Mouse (Mus musculus): ENCODE results near the gene Slc34a2.

Slc34a2 gene

DNA sequence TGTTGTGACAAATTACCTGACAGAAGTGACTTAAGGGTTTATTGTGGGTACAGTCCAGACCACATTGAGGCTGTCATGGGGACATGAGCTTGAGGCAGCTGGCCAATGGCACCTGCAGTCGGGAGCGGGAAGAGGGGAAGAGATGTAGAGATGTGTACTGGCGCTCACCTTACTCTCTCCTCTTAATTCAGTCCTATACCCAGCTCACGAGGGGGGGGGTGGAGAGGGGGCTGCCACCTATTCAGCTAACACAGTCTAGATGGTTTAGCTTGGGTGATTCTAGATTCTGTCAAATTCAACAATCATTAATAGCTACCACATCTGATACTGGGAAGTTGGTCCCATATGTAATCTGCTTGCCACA is 28.1 kb upstream of the Slc34a2 start:
- TF ChIP-seq GATA4 (IDR thresholded peaks at IDR 0.05; ENCODE audit: insufficient replicate concordance, low read length) = no peak

DNA sequence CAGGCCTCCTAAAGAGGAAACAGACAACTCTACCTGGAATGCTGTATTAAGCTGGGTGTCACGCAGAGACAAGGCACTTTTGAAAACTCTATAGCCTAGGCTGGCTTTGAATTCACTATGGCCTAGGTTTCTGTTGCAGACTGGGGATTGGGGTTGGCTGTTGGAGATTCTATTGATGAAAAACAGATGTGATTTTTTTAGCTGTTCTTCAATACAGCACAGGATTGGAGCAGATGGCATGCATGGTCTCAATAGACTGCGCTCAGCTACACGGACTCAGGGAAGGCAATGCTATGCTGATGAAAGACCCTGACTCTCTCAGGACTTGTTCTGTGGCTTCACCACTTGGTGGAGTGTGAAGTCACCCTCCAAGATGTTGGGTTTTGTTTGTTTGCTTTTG is 26.6 kb upstream of the Slc34a2 start:
- no peak for TF ChIP-seq GATA4 (IDR thresholded peaks at IDR 0.05; ENCODE audit: insufficient replicate concordance, low read length)

DNA sequence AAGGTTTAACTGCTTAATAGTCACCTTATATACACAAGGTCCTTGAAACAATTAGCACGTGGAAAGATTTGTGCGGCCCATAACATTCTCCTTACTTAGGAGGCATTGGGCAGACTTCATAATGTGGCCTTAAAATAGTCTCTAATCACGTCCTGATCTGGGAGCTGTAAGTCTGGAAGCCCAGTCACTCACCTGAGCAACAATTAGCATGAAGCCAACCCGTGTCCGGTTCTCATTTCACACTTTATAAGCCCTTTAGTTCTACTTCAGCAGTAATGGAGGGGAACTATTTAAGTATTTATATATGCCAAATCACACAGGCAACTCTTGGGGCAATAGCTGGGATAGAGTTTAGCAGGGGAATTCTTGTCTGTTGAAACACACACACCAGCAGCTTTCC is 21.3 kb upstream of the Slc34a2 start:
- no peak for TF ChIP-seq GATA4 (IDR thresholded peaks at IDR 0.05; ENCODE audit: insufficient replicate concordance, low read length)

DNA sequence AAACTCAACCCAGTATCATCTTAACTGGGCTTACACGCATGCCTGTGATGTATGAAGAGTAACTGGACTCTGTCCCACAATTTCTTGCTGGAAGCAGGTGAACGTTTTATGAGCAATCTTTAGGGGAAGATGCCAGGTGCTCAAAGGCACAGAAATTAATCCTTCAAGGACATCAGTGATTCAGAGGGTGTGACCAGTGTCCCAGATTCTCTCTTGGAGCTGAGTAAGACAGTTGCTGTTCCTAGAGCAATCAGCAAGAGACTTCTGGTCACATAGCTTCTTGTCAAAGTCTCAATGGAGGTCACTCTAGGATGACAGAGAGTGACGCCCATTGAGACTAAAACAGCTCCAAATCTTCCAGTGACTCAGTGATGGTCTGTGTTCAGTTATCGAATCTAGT is 19.6 kb upstream of the Slc34a2 start:
- TF ChIP-seq GATA4 (IDR thresholded peaks at IDR 0.05; ENCODE audit: insufficient replicate concordance, low read length) = no peak

DNA sequence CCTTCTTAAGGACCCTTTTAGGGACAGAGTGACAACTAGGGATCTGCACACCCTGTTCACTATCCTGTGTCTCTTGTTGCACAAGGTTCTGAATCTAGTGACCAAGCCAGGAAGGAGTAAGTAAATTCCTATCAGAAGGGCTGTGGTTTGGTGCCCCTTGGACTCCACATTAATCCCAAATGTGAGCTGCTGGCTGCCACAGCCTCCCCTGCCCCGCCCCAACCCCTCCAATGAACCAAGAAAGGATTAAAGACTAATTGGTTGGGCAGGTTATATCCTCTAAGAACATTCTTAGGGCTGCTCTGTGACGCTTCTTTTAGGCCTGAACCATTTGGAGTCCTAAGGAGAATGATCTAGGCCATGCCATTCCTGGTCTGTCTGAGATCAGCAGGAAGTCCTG is 14.4 kb upstream of the Slc34a2 start:
- TF ChIP-seq GATA4 (IDR thresholded peaks at IDR 0.05; ENCODE audit: insufficient replicate concordance, low read length) = no peak

DNA sequence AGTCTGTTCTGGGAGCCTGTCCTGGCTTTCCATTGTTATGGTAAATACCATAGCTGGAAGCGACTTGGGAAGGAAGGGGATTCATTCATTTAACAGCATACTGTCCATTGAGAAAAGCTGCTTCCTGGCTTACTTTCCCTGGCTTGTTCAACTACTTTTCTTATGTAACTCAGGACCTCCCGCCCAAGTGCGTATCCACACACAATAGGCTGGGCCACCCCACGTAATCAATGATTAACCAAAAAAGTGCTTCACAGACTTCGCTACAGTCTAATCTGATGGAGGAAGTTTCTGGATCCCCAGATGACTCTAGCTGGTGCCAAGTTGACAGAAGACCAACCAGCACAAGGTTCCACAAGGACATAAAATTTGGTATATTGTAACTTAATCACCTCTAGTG is 14.0 kb upstream of the Slc34a2 start:
- peak; percentile 49; the same call in 1 of the 2 replicates for TF ChIP-seq GATA4 (IDR thresholded peaks at IDR 0.05; ENCODE audit: insufficient replicate concordance, low read length)

DNA sequence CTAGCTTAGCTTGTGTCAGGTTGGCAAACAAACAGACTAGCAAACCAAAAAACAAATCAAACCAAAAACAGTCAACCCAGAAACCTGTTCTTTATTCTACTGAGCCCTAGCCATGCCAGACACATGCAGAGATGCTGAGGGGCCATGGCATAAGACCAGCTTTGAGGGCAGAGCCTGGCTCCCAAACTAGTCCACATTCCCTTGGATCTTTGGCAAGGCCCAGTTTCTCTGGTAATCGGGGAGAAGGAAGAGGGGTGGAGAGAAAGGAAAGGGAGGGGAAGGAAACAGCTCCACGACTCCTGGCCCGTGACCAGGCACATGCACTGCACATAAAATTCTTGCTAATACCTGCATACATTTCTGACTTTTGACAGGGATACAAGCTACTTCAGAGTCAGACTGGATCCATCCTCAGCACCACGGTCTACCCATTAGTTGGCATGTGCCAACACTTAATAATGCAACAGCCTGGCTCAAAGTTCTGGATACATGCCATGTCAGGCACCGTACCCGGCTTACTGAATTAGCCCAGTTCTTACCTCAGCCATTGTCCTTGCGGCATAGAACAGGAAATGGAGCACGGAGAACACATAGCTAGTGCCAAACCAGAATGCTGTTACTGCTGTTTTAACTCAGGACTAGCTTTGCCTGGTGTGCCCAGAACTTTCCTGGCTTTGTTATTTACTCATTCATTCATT is 12.5 kb upstream of the Slc34a2 start:
- no peak for TF ChIP-seq GATA4 (IDR thresholded peaks at IDR 0.05; ENCODE audit: insufficient replicate concordance, low read length)

DNA sequence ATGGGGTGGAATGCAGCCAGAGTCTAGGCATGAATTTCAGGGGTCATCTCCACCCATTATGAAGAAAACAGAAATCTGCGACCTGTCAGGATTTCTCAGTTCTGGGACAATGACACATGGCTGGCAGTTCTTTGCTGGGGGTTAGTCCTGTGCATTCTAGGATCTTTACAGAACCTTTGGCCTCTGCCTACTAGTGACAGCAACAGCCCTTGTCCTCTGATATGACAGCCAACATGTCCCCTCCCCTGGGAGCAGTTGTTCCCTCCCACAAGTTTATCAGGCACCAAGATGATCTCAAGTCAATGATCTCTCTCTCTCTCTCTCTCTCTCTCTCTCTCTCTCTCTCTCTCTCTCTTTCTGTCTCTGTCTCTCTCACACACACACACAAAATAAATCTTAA is 6.5 kb upstream of the Slc34a2 start:
- TF ChIP-seq GATA4 (IDR thresholded peaks at IDR 0.05; ENCODE audit: insufficient replicate concordance, low read length) = peak; percentile 19; the same call in 1 of the 2 replicates

DNA sequence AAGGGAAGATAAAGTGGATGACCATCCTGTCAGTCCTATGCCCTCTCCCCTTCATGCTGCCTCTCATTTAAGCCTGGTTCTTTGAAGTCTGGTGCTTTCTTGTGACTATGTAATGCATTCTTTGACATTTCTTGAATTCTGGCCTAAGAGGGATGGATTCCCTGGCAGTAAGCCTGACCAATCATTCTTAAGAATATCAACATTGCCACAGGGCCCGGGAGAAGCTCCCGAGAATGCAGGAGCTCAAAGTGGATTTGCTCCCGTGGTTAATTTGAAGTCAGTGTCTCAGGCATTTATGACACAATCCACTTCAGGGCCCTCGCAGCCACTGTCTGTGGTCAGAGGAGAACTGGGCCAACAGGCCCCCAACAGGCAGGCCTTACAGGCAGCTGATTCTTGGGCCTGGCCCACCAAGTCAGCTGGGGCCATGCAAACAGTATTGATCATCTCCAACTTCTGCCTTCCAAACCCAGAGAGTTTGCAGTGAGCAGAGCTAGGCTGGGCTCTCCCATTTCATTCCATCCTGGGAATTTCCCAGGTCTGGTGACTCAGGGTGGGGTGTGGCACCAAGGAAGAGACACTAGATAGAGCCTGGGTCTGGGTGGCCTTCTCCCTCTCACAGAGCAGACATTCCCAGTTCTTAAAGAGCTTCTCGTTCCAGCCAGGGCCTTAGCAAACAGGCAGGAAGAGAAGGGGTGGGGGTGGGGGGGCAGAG is 4.3 kb downstream of the Slc34a2 start:
- TF ChIP-seq GATA4 (IDR thresholded peaks at IDR 0.05; ENCODE audit: insufficient replicate concordance, low read length) = no peak

DNA sequence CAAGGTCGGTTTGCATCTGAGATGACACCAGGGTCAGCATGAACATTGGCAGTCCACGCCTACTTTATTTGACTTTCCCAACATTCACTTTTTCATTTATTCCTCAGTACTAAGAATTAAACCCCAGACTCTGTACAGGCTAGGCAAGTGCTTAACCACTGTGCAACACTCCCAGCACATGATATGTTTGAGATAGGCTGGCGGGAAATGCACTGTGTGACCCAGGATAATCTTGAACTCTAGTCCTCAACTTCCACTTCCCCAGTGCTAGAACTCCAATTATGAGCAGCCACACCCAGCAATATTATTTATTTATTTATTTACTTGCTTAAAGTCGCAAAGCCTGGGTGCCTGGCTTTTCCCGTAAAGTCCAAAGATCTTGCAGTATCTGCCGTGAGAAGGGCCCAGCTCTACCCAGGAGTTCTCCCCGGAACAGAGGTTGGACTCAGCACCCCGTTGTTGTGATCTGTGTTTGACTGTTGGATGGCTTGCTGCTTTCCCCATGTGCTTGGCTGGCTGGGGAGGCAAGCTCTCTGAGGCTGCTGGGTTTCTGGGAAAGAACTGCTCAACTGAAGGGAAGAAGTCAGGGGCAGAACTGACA is 5.0 kb downstream of the Slc34a2 start:
- no peak for TF ChIP-seq GATA4 (IDR thresholded peaks at IDR 0.05; ENCODE audit: insufficient replicate concordance, low read length)

DNA sequence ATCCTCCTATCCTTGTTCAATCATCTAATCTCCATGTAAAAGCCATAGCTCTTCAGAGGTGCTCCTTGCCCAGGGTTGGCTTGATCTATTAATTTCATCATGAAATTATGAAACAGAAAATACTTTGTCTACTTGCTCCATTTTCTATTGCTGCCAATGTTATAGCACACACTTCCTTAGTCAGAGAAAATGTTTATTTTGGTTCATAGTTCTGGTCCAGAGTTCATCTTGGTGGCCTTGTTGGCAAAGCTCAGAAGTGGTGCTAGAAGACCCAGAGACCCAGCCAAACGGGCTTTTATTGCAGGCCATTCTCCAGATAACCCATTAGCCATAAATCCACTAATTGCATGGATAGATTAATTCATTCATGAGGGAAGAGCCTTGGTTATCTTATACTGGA is 5.8 kb downstream of the Slc34a2 start:
- TF ChIP-seq GATA4 (IDR thresholded peaks at IDR 0.05; ENCODE audit: insufficient replicate concordance, low read length) = no peak

DNA sequence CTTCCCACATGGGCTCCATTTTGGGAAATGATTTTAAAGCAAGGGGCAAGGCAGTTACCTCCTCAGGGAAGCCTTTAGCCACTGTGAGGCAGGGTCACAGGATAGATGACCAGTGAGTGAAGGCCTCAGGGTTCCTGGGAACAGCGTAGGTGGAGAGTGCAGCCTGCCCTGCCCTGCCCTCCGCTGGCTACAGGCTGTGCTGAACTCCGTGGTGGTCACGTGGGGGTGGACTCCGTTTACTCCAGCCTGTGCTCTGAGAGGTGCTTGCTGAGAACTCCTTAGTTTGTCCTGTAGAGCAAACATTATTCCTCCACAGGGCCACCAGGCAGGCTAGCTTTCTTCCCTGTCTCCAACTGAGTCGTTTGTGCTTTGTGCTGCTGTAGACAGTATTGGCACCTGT is 10.1 kb downstream of the Slc34a2 start:
- no peak for TF ChIP-seq GATA4 (IDR thresholded peaks at IDR 0.05; ENCODE audit: insufficient replicate concordance, low read length)

DNA sequence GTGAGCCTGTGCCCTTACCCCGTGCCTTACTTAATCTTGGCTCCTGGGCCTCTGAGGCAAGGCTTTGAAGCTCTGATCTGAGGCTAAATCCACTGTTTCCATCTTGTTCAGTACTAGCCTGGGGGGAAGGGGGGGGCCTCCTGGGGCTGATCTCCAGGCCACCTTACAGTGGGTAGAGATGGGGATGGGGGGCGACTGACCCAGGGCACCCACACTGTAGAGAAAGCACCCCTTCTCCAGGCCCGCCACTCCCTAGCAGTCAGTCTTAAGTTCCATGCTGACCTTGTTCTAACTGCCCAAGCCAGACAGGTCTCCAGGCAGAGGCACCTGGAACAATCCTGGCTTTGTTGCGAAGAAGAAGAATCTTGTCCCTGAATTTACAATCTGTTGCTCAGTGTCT is 10.7 kb downstream of the Slc34a2 start:
- TF ChIP-seq GATA4 (IDR thresholded peaks at IDR 0.05; ENCODE audit: insufficient replicate concordance, low read length) = no peak

DNA sequence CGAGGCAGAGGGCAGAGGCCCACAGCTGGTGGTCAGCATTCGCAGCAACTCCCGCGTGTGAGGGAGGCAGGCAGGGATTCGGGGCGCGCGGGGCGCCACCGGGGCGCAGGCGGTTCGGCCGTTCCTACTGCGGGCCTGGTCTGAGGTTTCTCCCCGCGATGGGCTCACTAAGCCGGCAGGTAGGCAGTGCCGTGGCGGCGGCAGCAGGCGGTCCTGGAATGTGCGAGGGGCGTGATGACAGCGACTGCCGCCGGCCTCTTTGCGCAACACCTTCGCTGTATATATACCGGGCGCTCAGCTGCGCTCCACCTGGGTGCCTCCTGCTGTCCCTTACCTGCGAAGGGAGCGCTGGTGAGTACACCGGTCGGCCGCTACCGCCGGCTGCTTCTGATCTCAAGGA is 11.2 kb downstream of the Slc34a2 start:
- TF ChIP-seq GATA4 (IDR thresholded peaks at IDR 0.05; ENCODE audit: insufficient replicate concordance, low read length) = no peak

DNA sequence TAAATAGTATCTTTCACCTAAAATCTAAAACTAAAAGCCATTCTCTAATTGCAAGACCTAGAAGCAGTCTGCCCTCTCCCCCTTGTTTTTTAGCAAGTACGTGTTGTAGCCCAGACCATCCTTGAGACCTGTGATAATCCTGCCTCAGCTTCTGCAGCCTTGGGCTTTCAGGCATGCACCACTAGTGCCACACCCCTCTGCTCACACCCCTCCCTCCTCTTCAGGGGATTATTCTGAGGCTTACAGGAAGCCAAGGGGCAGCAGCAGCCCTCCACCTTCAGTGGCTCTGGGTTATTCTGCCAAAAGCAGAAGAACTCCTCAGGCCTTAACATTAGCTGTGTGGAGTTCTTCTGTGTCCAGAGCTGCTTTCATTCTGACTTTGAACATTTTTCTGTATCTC is 13.1 kb downstream of the Slc34a2 start:
- TF ChIP-seq GATA4 (IDR thresholded peaks at IDR 0.05; ENCODE audit: insufficient replicate concordance, low read length) = no peak

DNA sequence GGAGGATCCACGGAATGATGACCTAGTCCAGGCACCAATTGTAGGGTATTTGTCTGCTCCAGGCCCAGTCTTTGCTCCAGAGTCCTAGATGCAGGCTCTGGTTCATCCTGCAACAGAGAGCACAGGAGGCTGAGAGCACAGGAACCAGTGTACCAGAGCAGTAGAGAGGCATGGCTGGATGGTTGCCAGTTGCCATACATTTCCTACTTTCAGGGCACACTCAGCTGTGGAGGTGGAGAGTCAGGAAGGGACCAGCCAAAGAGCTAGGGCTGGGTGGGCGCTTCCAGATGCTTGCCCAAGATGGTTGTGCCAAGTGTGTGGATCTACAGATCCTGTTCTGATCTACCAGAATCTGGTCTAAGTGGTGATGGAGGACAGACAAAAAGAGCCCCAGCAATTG is 15.4 kb downstream of the Slc34a2 start:
- no peak for TF ChIP-seq GATA4 (IDR thresholded peaks at IDR 0.05; ENCODE audit: insufficient replicate concordance, low read length)

Data from liver, adult (tissue).